Mouse (Mus musculus): ENCODE data around the gene Golga2. TPM values are rescaled to one million over a fixed set of nuclear protein-coding genes. Genes with fewer than 3 reads are reported as not detected.

Golga2 gene
- total RNA-seq, 2 experiments from 2014 or later = 81.4 to 89.9 TPM

Small RNA genes within 50 kb of the gene (microRNA-seq; reads per million reads assigned to microRNA genes)
- gene Gm23363 = 0.40 to 0.74 reads per million in 2 experiments
- 0.20 to 0.37 reads per million in 2 experiments for gene Mir199b

Other genes starting within 250 kb of the Golga2 start
- gene Fam78a, start 202.5 kb upstream of the Golga2 start, total RNA-seq (2021) = 1 to 10 TPM; 3.2 to 6.3 TPM
- 10 to 100 TPM; 23.7 to 24.4 TPM for gene Plpp7, start 191.9 kb upstream of the Golga2 start, total RNA-seq (2021)
- gene Prrc2b, start 136.3 kb upstream of the Golga2 start, total RNA-seq (2021) = 100 to 1,000 TPM; 248 to 275 TPM
- gene Pomt1, start 50.8 kb upstream of the Golga2 start, total RNA-seq (2021) = 10 to 100 TPM; 21.4 to 25.2 TPM
- gene Uck1, start 27.2 kb upstream of the Golga2 start, total RNA-seq (2021) = 10 to 100 TPM; 52.8 to 60.0 TPM
- gene Swi5, start 691 bp downstream of the Golga2 start, total RNA-seq (2021) = 100 to 1,000 TPM; 206 to 208 TPM
- 10 to 100 TPM; 56.1 to 85.3 TPM for gene Ciz1, start 64.9 kb downstream of the Golga2 start, total RNA-seq (2021)
- gene Dnm1, start 66.0 kb downstream of the Golga2 start, total RNA-seq (2021) = 1,000 to 10,000 TPM; 1,309 to 1,323 TPM
- 100 to 1,000 TPM; 194 to 197 TPM for gene 1110008P14Rik, start 94.6 kb downstream of the Golga2 start, total RNA-seq (2021)
- gene Lcn2, start 100.9 kb downstream of the Golga2 start, total RNA-seq (2021) = under 1 TPM; 0.56 to 0.81 TPM
- gene Ptges2, start 108.5 kb downstream of the Golga2 start, total RNA-seq (2021) = 10 to 100 TPM; 40.1 to 41.9 TPM
- 1 to 10 TPM; 4.1 to 4.2 TPM for gene Naif1, start 163.1 kb downstream of the Golga2 start, total RNA-seq (2021)
- gene Slc25a25, start 164.1 kb downstream of the Golga2 start, total RNA-seq (2021) = 10 to 100 TPM; 53.5 to 55.2 TPM
- gene Fam102a, start 247.9 kb downstream of the Golga2 start, total RNA-seq (2021) = 10 to 100 TPM; 70.2 to 75.2 TPM